Mouse (Mus musculus) cerebellum, adult 2 months (tissue): ENCODE measurements around the gene Rbms3.

Source experiments
- CTCF ChIP-seq: fragments of 200-500 bp; IDR thresholded peaks from 2 replicates; pipeline ENCODE4 v1.5.1; 2011; ENCODE audit warnings: low read depth, mild to moderate bottlenecking, control low read depth, low read length, moderate library complexity, borderline replicate concordance; ENCODE audit not compliant: insufficient read depth
- POLR2A ChIP-seq: fragments of 200-500 bp; IDR thresholded peaks from 2 replicates; pipeline ENCODE4 v1.6.1; 2011; ENCODE audit warnings: low read length, control low read depth, borderline replicate concordance; ENCODE audit not compliant: insufficient read depth

DNA sequence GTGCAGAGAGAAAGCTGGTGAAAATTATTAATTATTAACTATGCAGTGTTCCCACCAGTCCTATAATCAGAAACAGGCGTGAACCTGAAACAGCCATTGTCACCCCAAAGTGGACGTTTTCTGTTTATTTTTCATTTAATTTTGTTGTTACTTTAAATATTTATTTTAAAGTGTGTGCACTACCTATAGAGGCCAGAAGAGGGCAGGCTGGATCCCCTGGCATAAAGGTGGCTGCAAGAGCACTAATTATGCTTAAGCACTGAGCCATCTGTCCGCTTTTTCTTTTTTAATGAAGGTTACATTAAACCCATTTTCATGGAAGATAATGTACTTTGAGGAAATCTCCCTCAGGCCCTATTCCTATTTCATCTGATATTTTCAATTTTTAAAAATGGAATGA is 563.2 kb downstream of the Rbms3 start:
- TF ChIP-seq CTCF (no peak), POLR2A (no peak)
